Mouse (Mus musculus): ENCODE measurements around the gene 4931440F15Rik. TPM values are rescaled to one million over a fixed set of nuclear protein-coding genes. Genes with fewer than 3 reads are reported as not detected.

4931440F15Rik gene
- total RNA-seq, 1 experiment, result 0.36 TPM

DNA sequence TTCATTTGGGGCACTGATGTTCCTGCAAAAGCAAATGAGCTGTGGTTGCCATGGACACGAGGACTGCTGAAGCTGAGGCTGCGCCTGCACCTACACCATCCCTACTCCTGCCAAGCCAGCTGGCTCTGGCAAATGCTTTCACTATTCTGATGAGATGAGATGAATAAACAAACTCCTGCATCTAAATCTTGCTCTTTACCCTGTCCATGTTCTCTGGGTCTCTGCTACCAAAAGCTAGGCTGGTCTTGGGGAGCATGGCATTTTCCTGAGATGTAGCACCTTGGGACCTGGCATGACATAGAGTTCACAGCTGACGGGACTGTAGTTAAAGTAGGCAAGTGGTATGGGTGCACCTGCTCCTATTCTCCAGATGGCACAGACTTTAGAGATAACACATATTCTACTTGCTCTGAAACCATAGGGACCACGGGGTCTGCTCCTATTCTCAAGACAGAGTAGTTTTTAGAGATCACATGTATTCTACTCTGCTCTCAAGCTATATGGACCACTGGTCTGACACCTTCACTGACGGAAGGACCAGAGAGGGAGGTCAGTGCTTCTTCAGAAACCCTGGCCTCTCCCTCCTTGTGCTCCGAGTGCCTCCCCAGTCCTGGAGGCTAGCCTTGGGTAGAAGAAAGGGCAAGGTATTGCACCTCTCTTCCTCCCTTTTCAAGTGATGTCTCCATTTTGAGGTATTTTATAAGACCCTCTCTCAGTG, 36.4 kb downstream of the 4931440F15Rik start:
- no peak overlapping the region for H3K4me3 ChIP-seq (ENCODE audit: insufficient read depth in 1 of 2, low read depth in 1 of 2, low read length in 2 of 2, poor library complexity in 1 of 2, severe bottlenecking in 1 of 2)
- H3K4me1 ChIP-seq (ENCODE audit: control insufficient read depth in 2 of 2, insufficient read depth in 2 of 2, low read length in 2 of 2, poor library complexity in 1 of 2), result peaks cover 0 to 2% of the 10 kb centered on the region in 2 experiments; a peak in 1 of 4 replicates
- H3K27ac ChIP-seq (ENCODE audit: insufficient read depth, low read depth, low read length, poor library complexity, severe bottlenecking), result no peak overlapping the region
- no peaks in the 10 kb centered on the region for H3K9me3 ChIP-seq (ENCODE audit: control insufficient read depth, insufficient read depth, low read depth, low read length)
- in situ Hi-C loops (cut with MboI; ENCODE audit: low sequenced_read_pairs in 2 of 2, unreplicated experiment in 2 of 2), result no loop called here
- TF ChIP-seq CHD2 (IDR thresholded peaks at IDR 0.05; ENCODE audit: low read depth, low read length), result no peak
- no peak for TF ChIP-seq MAFK (IDR thresholded peaks at IDR 0.05; ENCODE audit: insufficient read depth, low read depth, low read length)
- no peak for TF ChIP-seq HCFC1 (IDR thresholded peaks at IDR 0.05; ENCODE audit: borderline replicate concordance, insufficient read depth, low read length)
- H3K9ac ChIP-seq (ENCODE audit: insufficient read depth, low read depth, low read length, poor library complexity, severe bottlenecking), result no peak overlapping the region
- no peaks in the 10 kb centered on the region for H3K36me3 ChIP-seq (ENCODE audit: control insufficient read depth, insufficient read depth, low read length, poor library complexity, severe bottlenecking)
- no peak for DNase-seq (ENCODE audit: low read depth, low spot score)

DNA sequence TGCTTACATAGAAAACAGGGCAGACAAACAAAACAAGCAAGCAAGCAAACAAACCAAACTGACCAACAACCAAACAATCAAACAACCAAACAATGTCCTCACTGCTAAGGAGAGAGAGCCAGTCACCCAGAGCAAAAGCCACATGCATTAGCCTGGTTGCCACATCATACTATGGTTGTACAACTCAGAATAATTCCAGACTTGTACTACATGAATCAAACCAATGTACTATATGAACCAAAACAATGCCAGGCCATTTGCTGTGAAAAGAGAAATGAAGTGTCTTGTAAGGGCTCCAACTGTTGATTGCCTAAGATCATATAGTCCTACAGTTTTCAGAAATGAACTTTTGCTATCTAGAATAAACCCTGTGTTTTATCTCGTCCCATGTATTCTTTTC, 37.0 kb downstream of the 4931440F15Rik start:
- no peaks in the 10 kb centered on the region for H3K9me3 ChIP-seq (ENCODE audit: control insufficient read depth, insufficient read depth, low read depth, low read length)
- H3K9ac ChIP-seq (ENCODE audit: insufficient read depth, low read depth, low read length, poor library complexity, severe bottlenecking), result no peak overlapping the region
- DNase-seq (ENCODE audit: low read depth, low spot score), result no peak
- in situ Hi-C loops (cut with MboI; ENCODE audit: low sequenced_read_pairs in 2 of 2, unreplicated experiment in 2 of 2), result no loop called here
- no peaks in the 10 kb centered on the region for H3K36me3 ChIP-seq (ENCODE audit: control insufficient read depth, insufficient read depth, low read length, poor library complexity, severe bottlenecking)
- H3K27ac ChIP-seq (ENCODE audit: insufficient read depth, low read depth, low read length, poor library complexity, severe bottlenecking), result no peak overlapping the region
- TF ChIP-seq ZNF384 (IDR thresholded peaks at IDR 0.05; ENCODE audit: low read depth, low read length) (no peak), ZC3H11A (IDR thresholded peaks at IDR 0.05; ENCODE audit: borderline replicate concordance, low read depth, low read length) (no peak), MAFK (IDR thresholded peaks at IDR 0.05; ENCODE audit: insufficient read depth, low read depth, low read length) (no peak), CHD2 (IDR thresholded peaks at IDR 0.05; ENCODE audit: low read depth, low read length) (no peak), HCFC1 (IDR thresholded peaks at IDR 0.05; ENCODE audit: borderline replicate concordance, insufficient read depth, low read length) (no peak)
- no peak overlapping the region for H3K4me3 ChIP-seq (ENCODE audit: insufficient read depth in 1 of 2, low read depth in 1 of 2, low read length in 2 of 2, poor library complexity in 1 of 2, severe bottlenecking in 1 of 2)
- H3K4me1 ChIP-seq (ENCODE audit: control insufficient read depth in 2 of 2, insufficient read depth in 2 of 2, low read length in 2 of 2, poor library complexity in 1 of 2), result peaks cover 0 to 2% of the 10 kb centered on the region in 2 experiments; a peak in 1 of 4 replicates

DNA sequence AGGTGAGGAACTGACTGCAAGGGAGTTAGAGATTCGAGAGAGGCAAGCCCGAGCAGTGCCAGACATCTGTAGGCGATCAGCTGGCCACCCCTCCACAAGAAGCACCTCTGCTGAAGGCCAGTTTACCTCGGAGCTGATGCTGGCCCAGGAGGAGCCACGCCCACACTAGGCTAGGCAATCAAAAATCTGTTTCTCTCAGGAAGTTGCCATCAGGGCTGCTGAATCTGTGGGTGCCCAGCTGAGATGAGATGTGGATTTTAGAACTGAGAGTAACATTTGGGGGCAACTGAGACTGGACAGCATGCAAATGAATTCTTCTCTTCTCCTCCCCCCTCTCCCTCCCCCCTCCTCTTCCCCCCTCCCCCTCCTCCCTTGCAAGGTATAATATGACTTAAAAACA, 38.0 kb downstream of the 4931440F15Rik start:
- DNase-seq (ENCODE audit: low read depth, low spot score), result no peak
- Histone ChIP-seq H3K9me3 (ENCODE audit: control insufficient read depth, insufficient read depth, low read depth, low read length) (no peaks in the 10 kb centered on the region), H3K27ac (ENCODE audit: insufficient read depth, low read depth, low read length, poor library complexity, severe bottlenecking) (no peak overlapping the region), H3K9ac (ENCODE audit: insufficient read depth, low read depth, low read length, poor library complexity, severe bottlenecking) (no peak overlapping the region), H3K4me3 (ENCODE audit: insufficient read depth in 1 of 2, low read depth in 1 of 2, low read length in 2 of 2, poor library complexity in 1 of 2, severe bottlenecking in 1 of 2) (no peak overlapping the region), H3K4me1 (ENCODE audit: control insufficient read depth in 2 of 2, insufficient read depth in 2 of 2, low read length in 2 of 2, poor library complexity in 1 of 2) (peaks cover 0 to 2% of the 10 kb centered on the region in 2 experiments; a peak in 1 of 4 replicates), H3K36me3 (ENCODE audit: control insufficient read depth, insufficient read depth, low read length, poor library complexity, severe bottlenecking) (no peaks in the 10 kb centered on the region)
- TF ChIP-seq MAFK (IDR thresholded peaks at IDR 0.05; ENCODE audit: insufficient read depth, low read depth, low read length), result no peak
- TF ChIP-seq HCFC1 (IDR thresholded peaks at IDR 0.05; ENCODE audit: borderline replicate concordance, insufficient read depth, low read length), result no peak
- TF ChIP-seq ZC3H11A (IDR thresholded peaks at IDR 0.05; ENCODE audit: borderline replicate concordance, low read depth, low read length), result no peak
- TF ChIP-seq CHD2 (IDR thresholded peaks at IDR 0.05; ENCODE audit: low read depth, low read length), result no peak
- TF ChIP-seq ZNF384 (IDR thresholded peaks at IDR 0.05; ENCODE audit: low read depth, low read length), result no peak
- in situ Hi-C loops (cut with MboI; ENCODE audit: low sequenced_read_pairs in 2 of 2, unreplicated experiment in 2 of 2), result no loop called here

DNA sequence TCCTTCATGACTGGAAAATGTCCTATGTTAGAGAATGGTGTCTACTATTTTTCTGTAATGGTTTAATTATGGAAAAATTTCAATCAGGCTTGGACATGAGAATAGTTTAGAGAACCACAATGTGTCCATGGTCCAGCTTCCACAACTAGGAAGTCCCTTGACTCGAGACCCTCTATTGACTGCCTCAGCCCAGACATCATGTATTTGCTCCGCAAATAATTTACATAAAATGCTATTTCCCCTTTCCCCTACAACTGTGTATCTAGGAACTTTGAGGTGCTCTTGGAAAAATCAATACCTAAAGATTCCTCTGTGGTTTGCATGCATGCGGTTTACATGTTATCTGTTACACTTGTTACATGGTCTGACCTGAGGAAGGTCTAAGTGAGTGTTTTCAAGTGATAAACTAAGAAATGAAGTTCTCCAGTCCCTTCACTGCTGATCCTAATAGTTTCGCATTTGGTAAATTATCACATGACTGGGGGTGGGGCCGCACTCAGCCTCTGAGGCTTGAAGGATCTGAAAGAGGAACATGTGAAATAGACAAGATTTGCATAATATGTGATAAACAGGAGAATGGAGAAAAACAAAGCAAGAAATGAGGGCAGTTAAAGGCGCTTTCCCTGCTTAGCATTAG, 38.8 kb downstream of the 4931440F15Rik start:
- no peak overlapping the region for H3K27ac ChIP-seq (ENCODE audit: insufficient read depth, low read depth, low read length, poor library complexity, severe bottlenecking)
- no peaks in the 10 kb centered on the region for H3K36me3 ChIP-seq (ENCODE audit: control insufficient read depth, insufficient read depth, low read length, poor library complexity, severe bottlenecking)
- peaks cover 0 to 2% of the 10 kb centered on the region in 2 experiments; a peak in 1 of 4 replicates for H3K4me1 ChIP-seq (ENCODE audit: control insufficient read depth in 2 of 2, insufficient read depth in 2 of 2, low read length in 2 of 2, poor library complexity in 1 of 2)
- TF ChIP-seq MAFK (IDR thresholded peaks at IDR 0.05; ENCODE audit: insufficient read depth, low read depth, low read length), result no peak
- no peak for TF ChIP-seq ZC3H11A (IDR thresholded peaks at IDR 0.05; ENCODE audit: borderline replicate concordance, low read depth, low read length)
- no peak for TF ChIP-seq HCFC1 (IDR thresholded peaks at IDR 0.05; ENCODE audit: borderline replicate concordance, insufficient read depth, low read length)
- no peak for TF ChIP-seq ZNF384 (IDR thresholded peaks at IDR 0.05; ENCODE audit: low read depth, low read length)
- no peak for TF ChIP-seq CHD2 (IDR thresholded peaks at IDR 0.05; ENCODE audit: low read depth, low read length)
- in situ Hi-C loops (cut with MboI; ENCODE audit: low sequenced_read_pairs in 2 of 2, unreplicated experiment in 2 of 2), result no loop called here
- no peak overlapping the region for H3K9ac ChIP-seq (ENCODE audit: insufficient read depth, low read depth, low read length, poor library complexity, severe bottlenecking)
- no peak for DNase-seq (ENCODE audit: low read depth, low spot score)
- H3K9me3 ChIP-seq (ENCODE audit: control insufficient read depth, insufficient read depth, low read depth, low read length), result no peaks in the 10 kb centered on the region
- no peak overlapping the region for H3K4me3 ChIP-seq (ENCODE audit: insufficient read depth in 1 of 2, low read depth in 1 of 2, low read length in 2 of 2, poor library complexity in 1 of 2, severe bottlenecking in 1 of 2)

Data from ES-E14 (cell line).